Mouse (Mus musculus): Measurements from ENCODE around the gene Olfr1395. TPM values are rescaled to one million over a fixed set of nuclear protein-coding genes. Genes with fewer than 3 reads are reported as not detected.

Olfr1395 gene
- total and polyA plus RNA-seq, 3 experiments = not detected

DNA sequence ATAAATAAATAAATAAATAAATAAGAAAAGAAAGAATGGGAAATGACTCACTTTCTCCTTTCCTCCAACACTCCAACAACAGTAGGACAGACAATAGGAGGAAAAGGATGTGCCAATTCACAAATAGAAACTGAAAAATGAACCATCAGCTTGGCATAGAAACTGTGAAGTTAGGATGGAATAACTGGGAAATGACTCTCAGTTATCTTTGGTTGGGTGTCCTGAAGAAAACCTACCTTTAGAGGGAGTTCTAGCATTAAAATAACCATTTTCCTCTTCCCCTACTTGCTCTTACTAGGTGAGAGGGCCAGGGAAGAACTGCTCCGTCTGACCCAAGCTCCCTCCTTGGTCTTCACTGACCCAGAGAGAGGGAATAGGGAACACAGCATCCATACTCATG lies 36.3 kb upstream of the Olfr1395 start:
- no peaks in the 10 kb centered on the region for H3K27me3 ChIP-seq (ENCODE audit: control insufficient read depth in 1 of 2, insufficient read depth in 2 of 2, low read length in 2 of 2)
- peaks cover 2 to 8% of the 10 kb centered on the region in 2 experiments; a peak in 3 of 4 replicates for H3K4me1 ChIP-seq (ENCODE audit: control insufficient read depth in 1 of 2, insufficient read depth in 2 of 2, low read length in 2 of 2)
- TF ChIP-seq EP300 (IDR thresholded peaks at IDR 0.05; ENCODE audit: low read depth in 1 of 2, low read length in 2 of 2) = no peak
- TF ChIP-seq POLR2A (IDR thresholded peaks at IDR 0.05; ENCODE audit: control insufficient read depth in 1 of 2, insufficient read depth in 1 of 2, low read depth in 1 of 2, low read length in 2 of 2, poor library complexity in 1 of 2) = no peak
- TF ChIP-seq POLR2AphosphoS5 (IDR thresholded peaks at IDR 0.05; ENCODE audit: borderline replicate concordance, low read depth, low read length) = no peak
- no peak for TF ChIP-seq POLR2AphosphoS2 (IDR thresholded peaks at IDR 0.05; ENCODE audit: low read length)
- TF ChIP-seq E2F4 (IDR thresholded peaks at IDR 0.05; ENCODE audit: borderline replicate concordance, low read depth, low read length) = no peak
- TF ChIP-seq MXI1 (IDR thresholded peaks at IDR 0.05; ENCODE audit: low read depth, low read length) = no peak
- no peak for TF ChIP-seq GABPA (IDR thresholded peaks at IDR 0.05; ENCODE audit: low read depth, low read length)
- TF ChIP-seq MYB (IDR thresholded peaks at IDR 0.05; ENCODE audit: low read depth, low read length) = no peak
- H3K4me3 ChIP-seq (ENCODE audit: control insufficient read depth in 1 of 2, insufficient read depth in 1 of 2, low read depth in 2 of 2, low read length in 2 of 2) = no peak overlapping the region
- DNase-seq (ENCODE audit: low read depth, low spot score) = no peak
- H3K36me3 ChIP-seq (ENCODE audit: control insufficient read depth in 1 of 2, insufficient read depth in 2 of 2, low read length in 2 of 2) = peaks cover 0 to 2% of the 10 kb centered on the region in 2 experiments; a peak in 1 of 4 replicates
- H3K9ac ChIP-seq (ENCODE audit: control insufficient read depth, low read depth, low read length, poor library complexity, severe bottlenecking) = no peak overlapping the region
- H3K9me3 ChIP-seq (replicated peaks; ENCODE audit: insufficient read depth, low read length) = no peaks in the 10 kb centered on the region
- no peaks in the 10 kb centered on the region for H3K79me2 ChIP-seq (ENCODE audit: control insufficient read depth, insufficient read depth, low read length, poor library complexity)
- H3K27ac ChIP-seq (ENCODE audit: control insufficient read depth, low read depth, low read length) = no peak overlapping the region

DNA sequence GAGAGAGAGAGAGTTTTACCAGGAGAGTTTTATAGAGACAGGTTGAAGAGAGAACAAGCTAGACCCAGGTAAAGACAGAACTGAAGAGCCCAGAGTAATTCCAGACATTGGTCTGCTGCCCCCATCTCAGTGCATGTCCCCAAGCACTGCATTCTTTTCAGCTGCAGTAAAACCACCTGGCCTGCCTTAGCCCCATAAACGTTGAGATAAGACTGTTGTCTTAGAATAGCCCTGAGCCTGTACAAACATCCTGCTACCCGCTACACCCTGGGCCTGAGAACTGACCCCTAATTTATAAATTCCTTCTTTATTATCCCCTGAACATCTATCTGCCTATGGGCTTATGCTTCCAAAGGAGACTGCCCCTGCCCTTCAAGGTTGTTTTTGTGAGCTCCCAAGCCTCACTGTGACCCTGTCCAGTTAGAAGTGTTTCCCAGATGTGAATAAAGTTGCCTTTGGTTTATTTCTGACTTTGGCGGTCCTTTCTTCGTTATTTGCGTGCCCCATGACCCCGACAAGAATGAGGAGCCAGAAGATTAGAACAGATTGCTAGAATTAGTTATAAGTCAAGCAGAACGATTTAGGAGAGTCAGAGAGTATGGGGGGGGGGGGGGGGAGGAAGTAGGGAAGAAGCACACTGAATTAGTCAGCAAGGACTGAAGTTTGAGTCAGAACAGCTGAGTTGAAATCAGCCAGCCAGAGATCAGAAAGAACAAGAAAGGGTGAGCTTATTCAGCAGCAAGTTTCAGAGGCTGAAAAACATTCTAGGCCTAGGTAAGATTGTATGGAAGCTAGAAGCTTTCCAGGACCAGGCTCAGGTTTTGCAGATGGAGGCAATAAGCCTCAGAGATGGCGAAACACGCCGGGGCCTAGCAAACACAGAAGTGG lies 34.2 kb upstream of the Olfr1395 start:
- peaks cover 2 to 4% of the 10 kb centered on the region in 2 experiments; a peak in 3 of 4 replicates for H3K4me1 ChIP-seq (ENCODE audit: control insufficient read depth in 1 of 2, insufficient read depth in 2 of 2, low read length in 2 of 2)
- no peak for DNase-seq (ENCODE audit: low read depth, low spot score)
- no peak overlapping the region for H3K4me3 ChIP-seq (ENCODE audit: control insufficient read depth in 1 of 2, insufficient read depth in 1 of 2, low read depth in 2 of 2, low read length in 2 of 2)
- TF ChIP-seq JUND (IDR thresholded peaks at IDR 0.05; ENCODE audit: low read depth, low read length) (no peak), ETS1 (IDR thresholded peaks at IDR 0.05; ENCODE audit: low read depth, low read length) (no peak), POLR2AphosphoS2 (IDR thresholded peaks at IDR 0.05; ENCODE audit: low read length) (no peak), HCFC1 (IDR thresholded peaks at IDR 0.05; ENCODE audit: low read depth, low read length) (no peak), TCF12 (IDR thresholded peaks at IDR 0.05; ENCODE audit: low read depth, low read length) (no peak), CHD1 (IDR thresholded peaks at IDR 0.05; ENCODE audit: low read depth, low read length) (no peak), EP300 (IDR thresholded peaks at IDR 0.05; ENCODE audit: low read depth in 1 of 2, low read length in 2 of 2) (no peak), MAX (IDR thresholded peaks at IDR 0.05; ENCODE audit: low read length) (no peak), POLR2A (IDR thresholded peaks at IDR 0.05; ENCODE audit: control insufficient read depth in 1 of 2, insufficient read depth in 1 of 2, low read depth in 1 of 2, low read length in 2 of 2, poor library complexity in 1 of 2) (no peak)
- peaks cover 0 to 2% of the 10 kb centered on the region in 2 experiments; a peak in 1 of 4 replicates for H3K36me3 ChIP-seq (ENCODE audit: control insufficient read depth in 1 of 2, insufficient read depth in 2 of 2, low read length in 2 of 2)
- no peaks in the 10 kb centered on the region; a peak in 1 of 4 replicates for H3K27me3 ChIP-seq (ENCODE audit: control insufficient read depth in 1 of 2, insufficient read depth in 2 of 2, low read length in 2 of 2)
- no peaks in the 10 kb centered on the region for H3K79me2 ChIP-seq (ENCODE audit: control insufficient read depth, insufficient read depth, low read length, poor library complexity)
- H3K9me3 ChIP-seq (replicated peaks; ENCODE audit: insufficient read depth, low read length) = no peaks in the 10 kb centered on the region
- H3K9ac ChIP-seq (ENCODE audit: control insufficient read depth, low read depth, low read length, poor library complexity, severe bottlenecking) = no peak overlapping the region
- H3K27ac ChIP-seq (ENCODE audit: control insufficient read depth, low read depth, low read length) = no peak overlapping the region
